Mouse (Mus musculus) gastrocnemius, postnatal 10 days (tissue): ENCODE results near the gene Med12. TPM values are rescaled to one million over a fixed set of nuclear protein-coding genes. Genes with fewer than 3 reads are reported as not detected.
A peak's percentile ranks its signal among the peaks of the same experiment; 100 is the strongest.
"Not testable (repeated sequence)": the region's sequence is repeated elsewhere in the genome, so short reads cannot be mapped to it uniquely, and the experiment has no call there.

Source experiments
- DNase-seq: peaks from one replicate; pipeline ENCODE4 v3.0.0; 2021; ENCODE audit warnings: mixed read lengths
- total RNA-seq, 2 experiments: library from RNA; stranded (reverse); gene quantifications; 2 replicates each; pipeline ENCODE4 v1.2.3; 2021

Gene Med12
- total RNA-seq, 2 experiments from 2014 or later: 25.6 to 28.8 TPM

DNA sequence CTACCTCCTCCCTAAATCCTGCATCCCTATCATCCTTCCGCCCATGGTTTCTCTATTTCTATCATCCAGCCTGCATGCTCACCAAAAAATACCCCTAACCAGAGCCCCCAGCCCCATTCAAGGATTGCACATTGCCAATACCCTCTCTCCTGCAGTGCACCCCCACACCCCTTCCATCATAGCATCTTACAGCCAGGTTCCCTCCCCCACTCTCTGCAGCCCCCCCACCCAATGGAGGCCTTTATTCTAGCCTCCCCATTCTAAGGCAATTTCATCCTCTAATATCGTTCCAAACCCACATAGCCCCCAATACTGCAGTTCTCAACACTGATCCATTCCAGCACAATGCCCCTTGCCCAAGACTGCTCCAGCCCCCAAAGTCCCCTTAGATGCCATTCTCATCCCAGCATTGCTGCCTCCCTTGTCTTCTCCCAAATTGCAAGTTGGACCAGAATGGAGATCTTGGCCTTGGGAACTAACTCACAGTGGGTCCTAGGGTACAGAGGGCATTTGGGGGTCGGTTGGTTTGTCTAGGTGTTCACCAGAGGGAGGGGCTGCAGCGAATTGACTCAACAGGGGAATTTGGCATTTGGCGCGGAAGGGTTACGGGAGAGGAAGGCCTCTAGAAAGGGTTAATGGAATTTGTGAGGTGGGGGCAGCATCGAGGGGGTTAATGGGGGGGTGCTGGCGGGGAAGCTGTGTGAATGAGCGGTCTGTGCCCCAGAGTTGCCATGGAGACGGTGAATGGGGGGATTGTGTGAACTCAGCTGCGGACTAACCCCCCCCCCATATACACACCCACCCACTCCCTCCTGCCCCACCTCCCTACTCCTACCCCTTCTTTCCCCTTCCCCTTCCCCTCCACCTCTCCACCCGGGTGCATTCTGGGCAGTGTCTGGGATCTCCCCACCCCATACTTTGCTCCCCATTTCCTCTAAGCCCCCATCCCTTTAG lies 25.9 kb downstream of the Med12 start:
- no peak for DNase-seq

DNA sequence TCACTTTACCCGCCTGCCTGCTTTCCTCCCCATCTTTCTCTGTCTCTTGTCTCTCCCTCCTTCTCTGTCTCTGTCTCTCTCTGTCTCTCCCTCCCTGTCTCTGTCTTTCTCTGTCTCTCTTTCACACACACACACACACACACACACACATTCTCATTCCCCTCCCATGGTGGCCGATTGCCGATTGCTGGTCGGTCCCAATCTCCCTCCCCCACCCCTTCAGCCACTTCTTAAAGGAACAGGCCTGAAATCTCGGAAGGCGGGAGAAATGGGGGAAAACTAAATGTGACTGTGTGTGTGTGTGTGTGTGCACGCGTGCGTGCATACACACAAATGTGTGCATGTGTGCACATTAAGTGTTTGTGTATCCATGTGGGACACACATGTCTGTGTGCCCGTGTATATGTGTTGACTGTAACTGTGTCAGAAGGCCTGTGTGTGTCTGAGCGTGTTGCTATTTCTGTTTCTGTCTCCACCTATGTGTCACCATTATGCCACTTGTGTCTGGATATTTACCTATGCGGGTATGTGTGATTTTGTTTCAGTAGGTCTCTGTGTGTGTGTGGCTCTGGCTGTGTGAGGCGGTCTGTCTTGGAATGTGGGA lies 26.7 kb downstream of the Med12 start:
- peak; percentile 14 for DNase-seq

DNA sequence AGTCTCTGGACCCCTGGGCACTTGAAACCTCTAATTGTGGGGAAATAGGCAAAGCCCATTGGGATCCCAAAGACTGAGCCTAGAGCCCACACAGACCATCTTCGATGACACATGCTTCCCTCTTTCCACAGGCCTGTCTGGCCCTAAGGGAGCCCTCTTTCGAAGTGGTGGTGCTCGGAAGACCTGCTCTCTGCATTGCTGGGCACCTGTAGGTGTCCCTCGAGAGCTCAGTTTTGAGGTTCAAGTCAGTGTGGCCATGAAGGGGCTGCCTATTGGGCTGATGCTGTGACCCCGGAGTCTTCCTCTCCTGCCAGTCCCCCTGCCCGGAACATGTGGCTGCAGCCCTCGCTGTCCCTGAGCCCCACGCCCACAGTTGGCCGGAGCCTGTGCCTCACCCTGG lies 27.8 kb downstream of the Med12 start:
- no peak for DNase-seq

DNA sequence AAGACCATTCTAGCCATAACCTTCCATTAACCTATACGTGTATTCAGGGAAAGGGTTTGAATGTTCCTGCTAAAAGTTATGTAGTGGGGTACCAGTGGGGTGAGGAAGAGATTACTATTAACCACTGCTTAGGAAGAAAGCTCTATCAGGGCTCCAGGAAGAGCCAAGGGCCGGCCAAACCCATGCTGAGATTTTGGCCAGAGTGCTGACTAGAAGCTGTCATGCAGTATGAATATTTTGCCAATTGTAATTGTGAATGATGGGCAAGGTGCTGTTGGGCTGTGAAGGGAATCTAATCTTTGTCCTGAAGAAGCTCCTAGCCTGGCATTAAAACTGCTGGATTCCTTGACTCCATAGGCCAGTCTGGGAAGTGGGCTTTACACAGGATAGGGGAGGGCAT lies 30.8 kb downstream of the Med12 start:
- no peak for DNase-seq

DNA sequence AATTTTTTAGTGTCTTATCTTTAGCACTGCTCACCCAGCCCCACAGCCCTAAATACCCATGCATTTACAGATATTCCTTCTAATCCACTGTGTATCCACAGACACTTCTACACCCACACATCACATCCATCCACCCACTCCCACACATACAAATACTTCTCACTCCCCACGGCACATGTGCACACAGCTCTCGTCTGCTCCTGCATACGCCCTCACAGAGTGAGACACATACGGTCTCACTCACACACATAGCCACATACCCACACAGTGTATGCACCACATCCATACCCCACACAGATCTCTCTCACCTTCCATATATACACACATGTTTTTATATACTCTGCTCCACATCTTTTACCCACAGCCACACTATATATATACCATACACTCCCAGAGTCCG lies 35.5 kb downstream of the Med12 start:
- no peak for DNase-seq

DNA sequence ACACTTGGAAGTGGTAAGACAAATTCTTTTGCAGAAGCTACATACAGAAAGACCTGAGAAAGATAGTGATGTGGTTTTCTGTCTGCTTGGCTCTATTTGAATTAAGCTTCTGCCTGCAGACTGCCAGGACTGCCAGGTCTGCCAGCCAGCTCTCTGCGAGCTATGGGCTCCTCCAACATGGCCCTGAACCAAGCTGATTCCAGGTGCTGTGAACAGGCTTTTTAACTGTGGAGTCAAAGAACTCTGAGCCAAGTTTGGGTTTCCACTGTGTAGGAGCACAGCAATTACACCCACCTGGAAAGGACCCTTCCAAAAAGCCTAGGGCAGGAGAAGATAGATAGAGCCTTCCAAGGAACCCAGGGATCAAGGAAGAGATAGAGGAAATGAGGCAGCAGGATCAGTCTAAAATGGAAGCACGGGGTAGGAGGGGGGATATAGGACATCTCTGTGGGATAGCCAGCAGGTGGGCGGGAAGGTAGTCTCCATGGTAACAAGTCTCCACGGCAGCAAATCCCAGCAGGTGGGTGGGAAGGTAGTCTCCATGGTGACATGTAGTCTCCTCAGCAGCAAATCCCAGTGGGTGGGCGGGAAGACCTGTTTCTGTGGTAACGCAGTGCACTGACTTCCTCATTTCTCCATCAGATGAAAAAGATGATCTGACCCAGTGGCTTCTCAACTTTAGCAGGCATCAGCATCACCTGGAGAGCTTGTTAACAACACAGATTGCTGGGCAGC lies 40.0 kb downstream of the Med12 start:
- DNase-seq: no peak

DNA sequence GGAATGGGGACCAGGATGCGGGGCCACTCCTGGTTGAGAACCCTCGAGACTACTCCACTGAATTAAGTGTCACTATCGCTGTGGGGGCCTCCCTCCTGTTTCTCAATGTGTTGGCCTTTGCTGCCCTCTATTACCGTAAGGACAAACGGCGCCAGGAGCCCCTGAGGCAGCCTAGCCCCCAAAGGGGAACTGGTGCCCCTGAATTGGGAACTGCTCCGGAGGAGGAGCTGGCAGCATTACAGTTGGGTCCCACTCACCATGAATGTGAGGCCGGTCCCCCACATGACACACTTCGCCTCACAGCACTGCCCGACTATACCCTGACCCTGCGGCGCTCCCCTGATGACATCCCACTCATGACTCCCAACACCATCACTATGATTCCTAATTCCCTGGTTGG lies 45.9 kb downstream of the Med12 start:
- no peak for DNase-seq

DNA sequence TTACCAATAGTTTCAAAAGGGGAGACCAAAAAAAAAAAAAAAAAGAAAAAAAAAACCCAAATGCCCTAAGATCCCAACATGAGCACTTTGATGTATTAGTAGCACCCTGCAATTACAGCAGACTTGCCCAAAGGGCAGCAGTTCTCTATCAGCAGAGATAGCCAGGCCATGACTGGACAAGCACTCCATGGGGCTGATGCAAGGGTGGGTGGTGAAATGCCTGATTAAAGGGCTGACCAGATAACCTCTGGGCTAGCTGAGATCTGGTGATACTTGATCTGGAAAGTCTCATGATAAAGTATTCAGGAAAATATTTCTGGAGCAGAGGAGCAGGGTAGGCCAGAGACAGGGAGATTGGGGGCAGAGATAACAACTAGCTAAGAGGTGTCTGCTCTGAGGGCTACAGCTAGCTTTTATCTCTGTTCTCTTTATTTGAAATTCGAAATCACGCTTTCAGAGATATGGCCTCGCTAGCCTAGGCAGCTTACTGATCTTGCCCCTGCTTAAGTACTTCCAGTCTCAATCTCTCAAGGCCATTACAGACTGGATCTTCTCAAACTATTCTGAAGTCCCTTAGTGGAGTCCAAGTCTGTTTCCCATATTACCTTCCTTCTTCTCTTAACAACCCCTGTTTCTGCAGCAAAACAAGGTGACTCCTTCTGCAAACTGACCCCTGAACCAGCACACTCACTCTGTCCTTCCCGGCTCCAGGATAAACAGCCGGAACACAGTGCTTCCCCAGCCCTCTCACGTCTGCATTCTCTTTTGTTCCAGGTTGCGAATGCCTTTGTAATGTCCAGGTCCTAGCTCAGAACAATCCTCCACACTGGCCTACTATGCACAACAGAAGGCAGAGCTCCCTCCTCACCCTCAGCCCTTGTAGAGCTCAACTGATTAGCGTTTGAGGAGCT lies 52.4 kb downstream of the Med12 start:
- DNase-seq: no peak

DNA sequence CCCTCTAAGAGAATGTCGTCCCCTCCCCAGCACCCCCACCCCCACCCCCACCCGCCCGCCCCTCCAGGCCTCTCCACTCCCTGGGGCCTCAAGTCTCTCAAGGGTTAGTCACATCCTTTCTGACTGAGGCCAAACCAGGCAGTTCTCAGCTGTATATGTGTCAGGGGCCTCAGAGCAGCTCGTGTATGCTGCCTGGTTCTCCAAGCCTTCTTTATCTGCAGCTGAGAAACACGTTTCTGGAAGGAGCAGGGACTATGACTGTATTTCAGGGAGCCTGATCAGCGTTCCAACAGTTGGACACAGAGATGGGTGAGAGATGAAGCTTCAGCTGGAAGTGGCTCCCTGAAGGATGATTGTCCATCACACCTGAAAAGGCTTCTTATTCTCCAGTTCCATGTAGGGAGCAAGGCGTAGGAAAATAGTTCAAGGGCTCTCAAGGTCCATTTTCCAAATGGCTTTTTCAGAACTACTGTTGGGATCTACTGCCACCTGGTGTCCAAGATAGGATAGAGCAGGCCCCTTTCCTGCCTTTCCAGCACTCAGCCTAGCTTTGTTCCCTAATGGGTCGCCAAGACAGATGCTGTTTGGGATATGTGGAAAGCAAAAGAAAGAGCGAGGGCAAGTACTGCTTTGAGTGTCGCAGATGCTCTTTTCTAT lies 55.7 kb downstream of the Med12 start:
- DNase-seq: peak; percentile 42

DNA sequence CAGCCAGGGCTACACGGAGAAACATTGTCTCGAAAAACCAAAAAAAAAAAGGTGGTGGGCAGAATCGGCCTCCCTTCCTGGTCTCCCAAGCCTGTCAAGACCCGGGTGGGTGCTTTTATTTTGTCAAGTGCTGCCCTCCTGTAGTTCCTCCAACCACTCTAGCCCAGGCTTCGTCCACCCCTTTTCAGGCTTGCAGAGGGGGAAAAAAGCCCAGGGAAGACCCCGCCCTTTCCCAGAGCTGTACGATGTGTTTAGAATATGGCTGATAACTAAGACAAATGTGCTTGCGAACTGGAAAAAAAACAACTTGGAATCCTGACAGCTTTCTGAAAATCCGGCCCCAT lies 58.2 kb downstream of the Med12 start:
- DNase-seq: no peak

DNA sequence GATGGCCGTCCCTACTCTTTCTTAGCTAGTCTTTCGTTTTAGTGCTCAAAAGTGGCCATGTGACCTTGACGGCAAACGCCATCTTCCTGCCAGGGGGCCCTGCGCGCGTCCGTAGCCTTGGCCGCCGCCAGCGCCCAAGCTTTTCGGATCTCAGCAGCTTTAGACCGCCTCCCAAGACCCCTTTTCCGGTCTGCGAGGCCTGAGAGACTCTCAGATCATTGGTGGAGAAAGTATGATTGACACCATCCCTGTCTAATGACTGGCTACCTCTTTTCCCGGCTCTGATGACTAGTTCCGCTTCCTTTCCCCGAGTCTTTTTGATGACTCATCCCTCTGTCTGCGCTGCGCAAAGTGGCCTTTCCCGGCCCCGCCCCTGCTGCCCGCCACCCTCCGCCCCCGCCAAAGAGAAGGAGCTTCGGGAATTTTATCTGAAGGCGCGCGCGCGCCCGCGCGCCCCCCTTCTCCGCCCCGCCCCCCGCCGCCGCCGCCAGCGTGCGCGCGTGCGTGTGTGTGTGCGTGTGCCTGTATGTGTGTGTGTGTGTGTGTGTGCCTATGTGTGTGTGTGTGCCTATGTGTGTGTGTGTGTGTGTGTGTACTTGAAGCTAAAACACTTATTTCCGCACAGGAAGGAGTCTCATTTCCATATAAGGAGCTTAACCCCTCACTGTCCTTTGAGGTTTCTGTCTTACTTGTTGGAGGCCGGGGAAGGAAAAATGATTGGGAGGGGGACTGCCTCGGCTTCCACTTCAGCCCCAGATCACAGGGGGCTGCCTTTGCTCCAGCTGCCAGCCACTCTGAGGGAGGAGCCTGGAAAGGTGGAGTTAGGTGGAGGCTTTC lies 58.8 kb downstream of the Med12 start:
- DNase-seq: peak; percentile 73

DNA sequence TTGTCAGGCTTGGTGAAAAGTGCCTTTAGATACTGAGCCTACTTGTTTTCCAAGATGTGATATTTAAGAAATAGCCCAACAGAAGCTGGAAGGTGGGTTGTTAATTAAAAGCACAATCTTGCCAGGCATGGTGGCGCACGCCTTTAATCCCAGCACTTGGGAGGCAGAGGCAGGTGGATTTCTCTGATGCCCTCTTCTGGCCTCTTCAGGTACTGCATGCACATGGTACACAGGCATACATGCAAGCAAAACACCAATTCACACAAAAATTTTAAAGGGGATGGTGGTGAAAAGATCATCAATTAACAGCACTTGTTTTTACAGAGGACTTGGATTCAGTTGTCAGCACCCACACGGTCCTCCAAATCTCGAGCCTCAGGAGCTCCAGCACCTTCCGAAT lies 60.8 kb downstream of the Med12 start:
- no peak for DNase-seq

DNA sequence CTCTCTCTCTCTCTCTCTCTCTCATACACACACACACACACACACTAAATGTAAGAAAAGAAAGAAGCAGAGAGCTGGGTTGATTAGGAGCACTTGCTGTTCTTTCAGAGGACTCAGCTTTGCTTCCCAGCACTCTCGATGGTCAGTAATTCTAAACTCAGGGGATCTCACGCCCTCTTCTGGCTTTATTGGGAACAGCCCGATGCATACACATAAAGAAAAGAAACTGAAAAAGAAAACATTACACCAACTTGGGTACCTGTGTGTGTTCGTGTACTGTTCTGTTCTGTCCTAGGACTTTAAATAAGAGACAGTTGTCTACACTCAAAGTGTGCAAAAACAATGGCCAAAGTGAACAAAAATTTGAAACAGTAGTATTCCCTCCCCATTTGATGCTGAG lies 64.8 kb downstream of the Med12 start:
- no peak for DNase-seq

DNA sequence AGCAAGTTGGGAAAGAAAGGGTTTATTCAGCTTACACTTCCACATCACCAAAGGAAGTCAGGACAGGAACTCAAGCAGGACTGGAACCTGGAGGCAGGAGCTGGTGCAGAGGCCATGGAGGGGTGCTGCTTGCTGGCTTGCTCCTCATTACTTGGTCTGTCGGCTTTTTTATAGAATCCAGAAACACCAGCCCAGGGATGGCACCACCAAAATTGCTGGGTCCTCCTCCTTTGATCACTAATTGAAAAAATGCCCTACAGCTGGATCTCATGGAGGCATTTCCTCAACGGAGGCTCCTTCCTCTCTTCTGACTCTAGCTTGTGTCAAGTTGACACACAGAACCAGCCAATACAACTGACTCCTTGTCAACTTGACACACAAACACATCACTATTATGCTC lies 69.0 kb downstream of the Med12 start:
- DNase-seq: not testable (repeated sequence)

DNA sequence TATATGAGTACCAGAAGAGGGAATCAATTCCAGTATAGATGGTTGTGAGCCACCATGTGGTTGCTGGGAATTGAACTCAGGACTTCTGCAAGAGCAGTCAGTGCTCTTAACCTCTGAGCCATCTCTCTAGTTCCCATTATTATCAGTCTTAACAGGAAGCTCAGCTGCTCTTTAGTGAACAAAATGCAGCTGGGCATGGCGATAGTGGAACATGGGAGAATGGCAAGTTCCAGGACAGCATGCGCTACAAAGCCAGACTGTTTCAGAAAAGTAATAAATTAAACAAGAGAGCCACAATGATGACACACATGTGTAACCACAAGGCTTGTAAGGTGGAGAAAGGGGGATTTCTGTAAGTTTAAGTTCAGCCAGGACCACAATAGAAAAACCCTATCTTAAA lies 71.6 kb downstream of the Med12 start:
- DNase-seq: no peak

DNA sequence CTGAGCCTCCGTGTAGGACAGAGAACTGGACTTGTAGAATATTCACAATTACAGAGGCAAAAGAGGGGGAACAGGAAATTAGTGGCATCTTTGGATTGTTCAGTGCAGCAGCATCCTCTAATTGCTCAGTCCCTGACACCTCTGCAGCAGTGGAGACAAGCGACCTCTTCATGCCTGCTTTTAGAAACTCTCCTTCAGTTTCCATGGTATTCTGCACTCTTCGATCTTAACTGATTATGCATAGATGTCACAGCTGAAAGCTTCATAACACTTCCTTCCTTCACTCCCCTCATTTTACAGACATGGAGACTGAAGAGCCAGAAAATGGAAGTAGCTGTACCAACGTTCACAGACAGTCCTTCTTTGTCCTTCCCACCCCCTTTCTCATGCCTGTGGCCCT lies 72.6 kb downstream of the Med12 start:
- no peak for DNase-seq
